Mouse (Mus musculus) ES-E14 (cell line): ENCODE measurements around the gene Efna2.

Source experiments
- CHD2 ChIP-seq: IDR thresholded peaks from 2 replicates; pipeline ENCODE4 v1.6.1; 2014; ENCODE audit warnings: mild to moderate bottlenecking, low read depth, low read length, inconsistent platforms
- HCFC1 ChIP-seq: IDR thresholded peaks from 2 replicates; pipeline ENCODE4 v1.6.1; 2012; ENCODE audit warnings: low read length, inconsistent platforms, borderline replicate concordance; ENCODE audit not compliant: insufficient read depth
- MAFK ChIP-seq: IDR thresholded peaks from 2 replicates; pipeline ENCODE4 v1.6.1; 2014; ENCODE audit warnings: mild to moderate bottlenecking, low read depth, low read length, inconsistent platforms; ENCODE audit not compliant: insufficient read depth
- ZC3H11A ChIP-seq: IDR thresholded peaks from 2 replicates; pipeline ENCODE4 v1.6.1; 2012; ENCODE audit warnings: low read depth, mild to moderate bottlenecking, inconsistent platforms, low read length, borderline replicate concordance
- ZNF384 ChIP-seq: IDR thresholded peaks from 2 replicates; pipeline ENCODE4 v1.6.1; 2012; ENCODE audit warnings: low read depth, low read length, inconsistent platforms

- TF ChIP-seq ZC3H11A (no peak), HCFC1 (no peak), CHD2 (no peak), ZNF384 (no peak), MAFK (no peak)
These were observed 59.0 kb downstream of the Efna2 start for GRCm38 (mm10) chr10:80238306-80238705.
